Mouse (Mus musculus): ENCODE measurements around the gene Lyg1. TPM values are rescaled to one million over a fixed set of nuclear protein-coding genes. Genes with fewer than 3 reads are reported as not detected.

The Lyg1 gene
- polyA plus RNA-seq, 1 experiment from 2014 or later: not detected

GRCm38 (mm10) chr1:37948906-37949305 is 8.7 kb downstream of the Lyg1 start:
- Histone ChIP-seq H3K27ac (replicated peaks) (no peak overlapping the region), H3K9ac (no peak overlapping the region), H3K27me3 (replicated peaks) (no peaks in the 10 kb centered on the region), H3K4me1 (no peaks in the 10 kb centered on the region), H3K4me3 (no peak overlapping the region), H3K9me3 (no peaks in the 10 kb centered on the region), H3K4me2 (no peak overlapping the region), H3K36me3 (no peaks in the 10 kb centered on the region)
- no peak for ATAC-seq (ENCODE audit: extremely low read depth, insufficient number of reproducible peaks, low FRiP score, low TSS enrichment)
- WGBS: 65% methylated on average over 2 of the region's 2 CpGs

- no peak overlapping the region for H3K9ac ChIP-seq
- H3K4me2 ChIP-seq: no peak overlapping the region
- WGBS: 14% methylated on average over 3 of the region's 3 CpGs
- no peak overlapping the region for H3K27ac ChIP-seq (replicated peaks)
- no peaks in the 10 kb centered on the region for H3K4me1 ChIP-seq
- H3K36me3 ChIP-seq: no peaks in the 10 kb centered on the region
- no peaks in the 10 kb centered on the region for H3K9me3 ChIP-seq
- no peak overlapping the region for H3K4me3 ChIP-seq
- no peak for ATAC-seq (ENCODE audit: extremely low read depth, insufficient number of reproducible peaks, low FRiP score, low TSS enrichment)
- H3K27me3 ChIP-seq (replicated peaks): peaks cover 3% of the 10 kb centered on the region; the same call in 1 of the 2 replicates
These were observed 25.8 kb downstream of the Lyg1 start for GRCm38 (mm10) chr1:37931806-37932205.

- Histone ChIP-seq H3K27ac (replicated peaks) (no peak overlapping the region), H3K9me3 (no peaks in the 10 kb centered on the region), H3K27me3 (replicated peaks) (no peaks in the 10 kb centered on the region), H3K4me2 (no peak overlapping the region), H3K36me3 (no peaks in the 10 kb centered on the region), H3K9ac (no peak overlapping the region), H3K4me1 (no peaks in the 10 kb centered on the region), H3K4me3 (no peak overlapping the region)
- no peak for ATAC-seq (ENCODE audit: extremely low read depth, insufficient number of reproducible peaks, low FRiP score, low TSS enrichment)
- WGBS: 69% methylated on average over 8 of the region's 8 CpGs
These were observed 31.6 kb downstream of the Lyg1 start for GRCm38 (mm10) chr1:37925971-37926370.

DNA sequence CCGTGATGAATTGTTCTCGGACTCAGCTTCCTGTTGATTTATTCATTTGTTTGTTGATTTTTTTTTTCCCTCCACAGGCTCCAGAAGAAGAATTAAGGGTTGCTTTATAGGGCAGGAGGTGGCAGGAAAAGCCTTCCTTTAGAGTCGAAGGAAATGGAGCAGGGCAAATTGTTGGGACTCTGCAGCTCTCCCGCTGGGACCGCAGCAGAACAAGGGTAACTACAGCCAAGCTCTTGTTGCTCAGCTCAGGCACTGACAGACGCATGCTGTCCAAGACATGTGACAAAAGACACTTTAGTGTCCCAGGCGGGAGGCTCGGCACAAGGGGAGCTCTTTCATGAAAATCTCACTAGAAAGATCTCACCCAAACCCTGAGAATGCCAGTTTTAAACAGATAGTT is 35.0 kb downstream of the Lyg1 start:
- no peak for ATAC-seq (ENCODE audit: extremely low read depth, insufficient number of reproducible peaks, low FRiP score, low TSS enrichment)
- Histone ChIP-seq H3K4me1 (peaks cover 4% of the 10 kb centered on the region; the same call in 1 of the 2 replicates), H3K9ac (no peak overlapping the region), H3K27me3 (replicated peaks) (no peaks in the 10 kb centered on the region), H3K4me3 (no peak overlapping the region), H3K4me2 (no peak overlapping the region), H3K36me3 (no peaks in the 10 kb centered on the region), H3K27ac (replicated peaks) (no peak overlapping the region), H3K9me3 (no peaks in the 10 kb centered on the region)
- 41% methylated on average over 8 of the region's 8 CpGs for WGBS

GRCm38 (mm10) chr1:37918096-37918495 is 39.5 kb downstream of the Lyg1 start:
- H3K27ac ChIP-seq (replicated peaks): no peak overlapping the region
- 46% methylated on average over 6 of the region's 6 CpGs for WGBS
- H3K4me2 ChIP-seq: no peak overlapping the region; the same call in 1 of the 2 replicates
- peaks cover 4% of the 10 kb centered on the region; the same call in 1 of the 2 replicates for H3K27me3 ChIP-seq (replicated peaks)
- H3K36me3 ChIP-seq: no peaks in the 10 kb centered on the region
- no peaks in the 10 kb centered on the region for H3K9me3 ChIP-seq
- H3K4me3 ChIP-seq: no peak overlapping the region
- ATAC-seq (ENCODE audit: extremely low read depth, insufficient number of reproducible peaks, low FRiP score, low TSS enrichment): no peak
- no peak overlapping the region for H3K9ac ChIP-seq
- H3K4me1 ChIP-seq: peaks cover 5% of the 10 kb centered on the region; the same call in 1 of the 2 replicates

DNA sequence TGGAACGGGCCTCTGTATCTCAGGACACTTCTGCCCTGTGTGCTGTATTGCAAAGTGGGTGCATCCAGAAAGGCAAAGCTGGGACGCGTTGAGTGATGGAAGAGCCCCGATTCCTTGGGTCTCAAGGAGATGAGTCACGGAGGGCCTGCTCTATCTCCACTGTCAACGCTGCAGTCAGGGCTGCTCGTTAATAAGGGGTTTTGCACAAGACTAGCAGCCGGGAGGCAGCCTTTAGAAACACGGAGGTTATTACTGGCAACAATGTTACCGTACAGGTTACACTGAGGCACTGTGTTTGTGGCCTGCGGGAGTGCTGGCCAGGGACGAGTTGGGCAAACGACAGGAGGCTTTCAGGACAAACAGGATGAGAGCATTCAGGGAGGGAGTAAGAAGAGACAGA is 39.9 kb downstream of the Lyg1 start:
- no peaks in the 10 kb centered on the region for H3K9me3 ChIP-seq
- ATAC-seq (ENCODE audit: extremely low read depth, insufficient number of reproducible peaks, low FRiP score, low TSS enrichment): no peak
- H3K4me2 ChIP-seq: peak overlapping the region; percentile 12; the same call in 1 of the 2 replicates
- no peak overlapping the region for H3K4me3 ChIP-seq
- 35% methylated on average over 13 of the region's 13 CpGs for WGBS
- no peak overlapping the region for H3K27ac ChIP-seq (replicated peaks)
- H3K36me3 ChIP-seq: no peaks in the 10 kb centered on the region
- no peak overlapping the region for H3K9ac ChIP-seq
- peaks cover 5% of the 10 kb centered on the region; the same call in 1 of the 2 replicates for H3K4me1 ChIP-seq
- peaks cover 4% of the 10 kb centered on the region; the same call in 1 of the 2 replicates for H3K27me3 ChIP-seq (replicated peaks)

DNA sequence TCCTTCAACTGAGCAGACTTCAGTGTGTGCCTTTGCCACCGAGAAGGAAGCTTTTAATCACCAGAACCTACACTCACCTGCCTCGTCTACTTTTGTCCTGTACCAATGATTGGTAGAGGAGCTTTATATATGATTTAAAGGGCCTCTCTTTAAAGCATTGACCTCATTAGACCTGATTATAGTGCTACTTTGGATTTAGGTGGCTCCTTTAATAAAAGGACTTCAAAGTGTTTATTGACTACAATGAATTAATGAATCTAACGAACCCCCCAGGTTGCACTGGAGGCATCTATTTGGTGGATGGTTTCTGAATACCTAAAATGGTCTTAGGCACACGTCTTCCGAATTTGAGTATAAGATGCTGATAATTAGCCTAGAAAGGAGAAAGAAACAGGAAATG is 41.2 kb downstream of the Lyg1 start, which contains the start of gene Lyg2:
TSS of gene Lyg2 (minus strand) at position 101 of the 400 bp plus-strand sequence.
- peaks cover 5% of the 10 kb centered on the region; the same call in 1 of the 2 replicates for H3K4me1 ChIP-seq
- H3K27ac ChIP-seq (replicated peaks): no peak within 1 kb of the TSS
- no peak within 1 kb of the TSS for H3K9ac ChIP-seq
- H3K36me3 ChIP-seq: no peaks in the 10 kb centered on the region
- H3K4me3 ChIP-seq: no peak within 1 kb of the TSS
- H3K4me2 ChIP-seq: no peak within 1 kb of the TSS
- peaks cover 4% of the 10 kb centered on the region; the same call in 1 of the 2 replicates for H3K27me3 ChIP-seq (replicated peaks)
- ATAC-seq (ENCODE audit: extremely low read depth, insufficient number of reproducible peaks, low FRiP score, low TSS enrichment): no peak
- H3K9me3 ChIP-seq: no peaks in the 10 kb centered on the region
- 63% methylated on average over 5 of the region's 5 CpGs for WGBS

DNA sequence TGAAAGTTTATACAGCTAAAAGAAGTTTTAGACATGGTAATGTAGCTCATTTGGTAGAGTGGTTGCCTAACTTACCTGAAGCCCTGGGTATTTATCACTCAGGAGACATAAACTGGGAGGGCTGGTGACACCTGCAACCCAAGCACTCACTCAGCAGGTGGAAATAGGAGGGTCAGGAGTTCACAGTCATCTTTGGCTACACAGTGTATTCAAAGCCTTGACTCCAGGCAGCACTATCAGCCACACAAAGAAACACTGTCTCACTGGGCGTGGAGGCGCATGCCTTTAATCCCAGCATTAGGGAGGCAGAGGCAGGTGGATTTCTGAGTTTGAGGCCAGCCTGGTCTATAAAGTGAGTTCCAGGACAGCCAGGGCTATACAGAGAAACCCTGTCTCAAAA is 44.8 kb downstream of the Lyg1 start:
- no peak for ATAC-seq (ENCODE audit: extremely low read depth, insufficient number of reproducible peaks, low FRiP score, low TSS enrichment)
- H3K27ac ChIP-seq (replicated peaks): no peak overlapping the region
- H3K27me3 ChIP-seq (replicated peaks): peaks cover 9% of the 10 kb centered on the region; the same call in 1 of the 2 replicates
- no peak overlapping the region for H3K4me2 ChIP-seq
- H3K9me3 ChIP-seq: no peaks in the 10 kb centered on the region
- no peaks in the 10 kb centered on the region for H3K36me3 ChIP-seq
- H3K4me1 ChIP-seq: peaks cover 3% of the 10 kb centered on the region; the same call in 1 of the 2 replicates
- 66% methylated on average over 2 of the region's 2 CpGs for WGBS
- H3K9ac ChIP-seq: no peak overlapping the region
- H3K4me3 ChIP-seq: no peak overlapping the region

DNA sequence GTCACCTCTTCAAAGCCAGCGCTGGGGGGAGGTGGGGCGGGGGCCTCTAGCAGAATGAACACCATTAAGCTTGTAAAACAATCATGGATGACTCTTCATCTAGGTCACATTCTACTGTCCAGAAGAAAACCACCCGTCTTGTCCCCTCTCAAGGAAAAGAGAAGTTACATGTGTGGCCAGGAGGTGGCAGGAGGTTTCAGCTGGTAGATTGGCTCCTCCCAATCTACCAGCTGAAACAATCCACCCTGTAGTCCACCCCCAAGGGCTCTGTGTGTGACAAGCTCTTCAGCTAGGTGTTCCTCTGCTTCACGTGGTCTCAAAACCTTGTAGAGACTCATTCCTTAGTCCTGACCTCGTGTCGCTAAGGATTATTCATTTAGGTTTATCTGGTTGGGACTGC is 54.4 kb downstream of the Lyg1 start:
- Histone ChIP-seq H3K27me3 (replicated peaks) (no peaks in the 10 kb centered on the region), H3K27ac (replicated peaks) (no peak overlapping the region), H3K9me3 (no peaks in the 10 kb centered on the region), H3K4me3 (no peak overlapping the region), H3K4me2 (no peak overlapping the region), H3K4me1 (peaks cover 7% of the 10 kb centered on the region), H3K9ac (no peak overlapping the region), H3K36me3 (peaks cover 22% of the 10 kb centered on the region)
- WGBS: 27% methylated on average over 6 of the region's 6 CpGs
- ATAC-seq (ENCODE audit: extremely low read depth, insufficient number of reproducible peaks, low FRiP score, low TSS enrichment): no peak

DNA sequence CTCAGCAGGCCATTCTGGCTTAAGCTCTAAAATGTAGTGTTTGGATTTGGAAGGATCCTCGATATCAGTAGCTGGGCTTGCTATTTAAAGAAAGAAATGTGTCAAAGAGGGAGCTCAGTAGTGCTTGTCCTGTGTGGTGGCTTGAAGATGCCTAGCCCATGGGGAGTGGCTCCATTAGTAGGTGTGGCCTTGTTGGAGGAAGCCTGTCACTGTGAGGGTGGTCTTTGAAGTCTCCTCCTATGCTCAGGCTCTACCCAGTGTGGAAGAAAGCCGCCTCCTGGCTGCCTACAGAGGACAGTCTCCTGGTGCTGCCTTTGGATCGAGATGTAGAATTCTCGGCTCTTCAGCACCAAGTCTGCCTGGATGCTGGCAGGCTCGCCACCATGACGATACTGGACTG is 57.3 kb downstream of the Lyg1 start:
- no peak overlapping the region for H3K4me3 ChIP-seq
- 44% methylated on average over 6 of the region's 6 CpGs for WGBS
- no peak for ATAC-seq (ENCODE audit: extremely low read depth, insufficient number of reproducible peaks, low FRiP score, low TSS enrichment)
- no peaks in the 10 kb centered on the region for H3K9me3 ChIP-seq
- peaks cover 51% of the 10 kb centered on the region for H3K36me3 ChIP-seq
- peaks cover 7% of the 10 kb centered on the region for H3K4me1 ChIP-seq
- no peak overlapping the region for H3K4me2 ChIP-seq
- H3K27me3 ChIP-seq (replicated peaks): no peaks in the 10 kb centered on the region
- no peak overlapping the region; the same call in 1 of the 2 replicates for H3K9ac ChIP-seq
- peak overlapping the region; percentile 55 for H3K27ac ChIP-seq (replicated peaks)

GRCm38 (mm10) chr1:37899816-37900215 is 57.7 kb downstream of the Lyg1 start:
- H3K9ac ChIP-seq: peak overlapping the region; percentile 10; the same call in 1 of the 2 replicates
- peaks cover 7% of the 10 kb centered on the region for H3K4me1 ChIP-seq
- H3K36me3 ChIP-seq: peaks cover 55% of the 10 kb centered on the region
- no peak overlapping the region for H3K4me2 ChIP-seq
- H3K27ac ChIP-seq (replicated peaks): peak overlapping the region; percentile 55
- no peaks in the 10 kb centered on the region for H3K27me3 ChIP-seq (replicated peaks)
- 75% methylated on average over 4 of the region's 4 CpGs for WGBS
- no peak overlapping the region for H3K4me3 ChIP-seq
- no peaks in the 10 kb centered on the region for H3K9me3 ChIP-seq
- no peak for ATAC-seq (ENCODE audit: extremely low read depth, insufficient number of reproducible peaks, low FRiP score, low TSS enrichment)
